Mouse (Mus musculus): Measurements from ENCODE around the gene Fbxo42.

Gene Fbxo42

DNA sequence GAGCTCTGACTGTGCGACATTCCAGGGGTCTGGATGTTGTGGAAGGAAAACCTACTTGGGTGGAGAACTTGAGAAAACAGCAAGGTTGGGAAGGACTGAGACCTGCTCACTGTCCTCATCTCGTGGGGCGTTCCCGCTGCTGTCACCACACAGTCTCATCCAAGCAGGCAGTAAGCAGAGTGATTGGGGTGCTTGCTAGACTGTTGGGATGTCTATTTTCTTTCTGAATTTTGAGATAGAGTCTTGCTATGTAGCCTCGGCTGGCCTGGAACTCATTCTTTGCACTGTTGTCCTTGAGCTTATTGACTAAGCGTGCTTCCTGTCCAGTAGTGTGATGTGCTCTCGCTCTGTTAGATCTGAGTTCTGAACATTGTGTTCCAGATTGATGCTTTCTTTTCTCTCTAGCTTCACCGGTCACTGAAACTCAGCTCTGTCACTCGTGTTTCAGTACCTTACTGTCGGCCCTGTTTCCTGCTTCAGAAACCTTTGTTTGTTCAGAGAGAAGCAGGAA is 28.7 kb downstream of the Fbxo42 start:
- no peak for DNase-seq (ENCODE audit: low spot score)

DNA sequence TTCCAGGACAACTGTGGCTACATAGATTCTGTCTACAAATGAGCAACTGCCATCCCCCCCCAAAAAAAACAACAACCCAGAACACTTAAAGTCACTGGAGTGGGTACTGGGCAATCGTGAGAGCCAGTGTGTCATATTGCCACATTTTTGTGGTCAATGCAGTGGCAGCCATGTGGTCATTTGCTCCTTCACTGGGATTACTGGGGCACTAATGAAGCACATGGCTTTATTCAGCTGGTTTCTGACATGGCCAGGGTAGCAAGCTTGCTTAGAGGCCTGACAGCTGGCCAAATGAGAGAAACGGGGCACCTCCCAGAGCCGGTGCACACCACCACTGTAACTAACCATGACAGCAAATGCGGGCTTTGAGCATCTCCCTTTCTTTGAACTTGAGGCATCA is 30.8 kb downstream of the Fbxo42 start:
- DNase-seq (ENCODE audit: low spot score), result no peak

DNA sequence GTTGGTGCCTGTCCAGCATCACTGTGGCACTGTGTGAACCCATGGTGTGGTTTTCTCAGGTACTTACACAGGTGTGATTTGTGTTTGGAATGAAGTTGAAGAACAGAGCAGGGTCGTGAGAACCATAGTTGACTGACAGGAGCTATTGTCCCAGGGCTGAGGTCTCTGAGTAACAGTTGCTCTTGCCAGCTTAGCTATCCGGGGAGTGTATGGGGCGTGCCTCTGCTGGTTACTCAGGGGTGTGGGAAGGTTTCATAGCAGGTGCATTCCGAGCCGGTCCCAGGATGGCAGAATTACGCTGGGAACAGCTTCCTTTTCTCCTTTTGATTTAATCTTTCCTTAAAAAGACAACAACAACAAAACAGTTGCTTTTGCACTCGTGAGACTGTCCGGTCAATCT is 33.1 kb downstream of the Fbxo42 start:
- DNase-seq (ENCODE audit: low spot score), result no peak

DNA sequence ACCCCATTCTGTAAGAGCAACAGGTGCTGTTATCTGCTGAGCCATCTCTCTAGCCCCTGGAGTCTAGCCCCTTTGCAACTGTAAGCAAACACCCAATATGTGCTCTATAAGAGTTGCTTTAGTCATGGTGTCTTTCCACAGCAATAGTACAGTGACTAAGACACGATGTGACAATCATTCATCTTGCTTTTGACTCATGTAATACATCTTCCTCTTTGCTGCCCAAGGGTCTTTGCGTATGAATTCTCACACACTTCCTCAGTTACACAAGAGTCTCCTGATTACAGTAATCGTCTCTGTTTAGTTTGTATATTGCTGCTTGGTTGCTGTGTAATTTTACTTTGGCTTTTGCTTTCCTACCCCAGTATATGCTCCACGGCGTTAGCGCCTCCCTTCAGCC is 34.3 kb downstream of the Fbxo42 start:
- no peak for DNase-seq (ENCODE audit: low spot score)

DNA sequence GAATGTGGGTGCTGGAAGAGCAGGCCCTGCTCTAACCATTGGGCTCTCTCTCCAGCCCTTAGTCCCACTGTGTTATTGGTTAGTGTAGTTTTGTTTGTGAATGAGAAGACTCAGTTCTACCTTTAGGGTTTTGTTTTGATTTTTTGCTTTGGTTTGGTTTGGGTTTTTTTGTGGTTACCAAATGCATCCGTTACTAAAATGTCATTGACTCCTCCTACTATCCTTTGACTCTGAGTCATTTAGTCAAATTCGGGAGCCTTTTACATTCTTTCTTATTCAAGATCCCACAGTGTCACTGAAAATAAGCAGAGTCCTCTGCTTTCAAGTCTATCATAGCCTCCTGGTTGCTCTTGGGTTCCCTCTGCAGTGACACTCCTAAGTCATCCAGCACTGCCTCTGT is 36.2 kb downstream of the Fbxo42 start:
- DNase-seq (ENCODE audit: low spot score), result no peak

DNA sequence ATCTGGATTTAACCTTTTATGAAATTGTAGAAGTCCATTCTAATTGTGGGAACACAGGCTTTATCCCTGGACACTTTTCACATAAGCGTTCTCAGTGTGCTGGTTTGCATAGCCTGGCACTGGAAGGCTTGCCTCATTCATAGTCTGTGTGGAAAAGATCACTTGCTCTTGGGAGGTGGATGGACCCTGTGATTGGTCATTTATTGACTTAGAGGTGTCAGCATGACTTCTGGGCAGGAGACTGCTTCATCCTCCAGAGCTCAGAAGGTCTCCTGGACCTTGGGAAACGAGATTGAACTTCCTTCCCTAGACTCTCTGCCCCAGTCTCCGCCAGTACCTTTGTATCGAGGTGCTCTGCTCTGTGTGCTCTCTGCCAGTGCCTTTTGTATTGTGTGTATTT is 36.7 kb downstream of the Fbxo42 start:
- no peak for DNase-seq (ENCODE audit: low spot score)

DNA sequence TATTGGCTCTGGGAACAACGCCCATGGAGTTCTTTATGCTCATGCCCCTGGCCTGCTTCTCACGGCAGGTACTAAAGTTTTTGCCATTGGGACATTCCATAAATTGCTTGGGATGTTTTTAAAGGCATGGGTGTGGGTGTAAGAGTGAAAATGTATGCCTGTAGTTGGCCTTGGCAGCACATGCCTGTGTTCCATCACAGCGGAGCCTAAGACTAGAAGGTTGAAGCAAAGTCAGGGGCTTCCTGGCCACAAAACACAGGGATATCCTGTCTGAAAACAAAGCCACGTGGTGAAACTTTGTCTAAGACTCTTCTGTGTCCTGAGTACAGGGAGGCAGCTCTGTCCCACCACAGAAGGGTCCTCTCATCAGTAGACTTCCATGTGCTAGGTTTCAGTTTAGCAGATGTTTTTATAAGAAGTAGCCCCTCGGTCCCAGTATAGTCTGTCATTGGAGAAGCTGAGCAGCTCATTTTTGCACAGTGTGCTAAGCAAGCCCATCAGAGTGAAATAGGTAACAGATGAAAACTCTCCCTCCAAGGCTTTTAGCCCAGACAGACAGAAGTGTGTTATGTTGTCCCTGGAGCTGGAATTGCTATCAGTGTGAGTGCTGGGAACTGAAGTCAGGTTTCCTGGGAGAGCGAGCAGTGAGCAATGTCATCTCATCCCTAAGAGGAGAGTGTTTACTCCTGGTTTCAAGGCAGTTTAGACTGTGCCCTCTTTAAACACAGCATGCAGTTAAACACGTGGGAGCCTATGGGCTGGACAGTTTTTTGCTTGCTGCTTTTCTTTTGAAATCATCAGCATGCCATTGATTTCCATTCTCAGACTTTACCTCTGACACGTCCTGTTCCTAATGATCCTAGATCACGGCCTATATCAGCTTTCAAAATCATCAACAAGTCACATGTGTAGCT is 39.5 kb downstream of the Fbxo42 start:
- no peak for DNase-seq (ENCODE audit: low spot score)

DNA sequence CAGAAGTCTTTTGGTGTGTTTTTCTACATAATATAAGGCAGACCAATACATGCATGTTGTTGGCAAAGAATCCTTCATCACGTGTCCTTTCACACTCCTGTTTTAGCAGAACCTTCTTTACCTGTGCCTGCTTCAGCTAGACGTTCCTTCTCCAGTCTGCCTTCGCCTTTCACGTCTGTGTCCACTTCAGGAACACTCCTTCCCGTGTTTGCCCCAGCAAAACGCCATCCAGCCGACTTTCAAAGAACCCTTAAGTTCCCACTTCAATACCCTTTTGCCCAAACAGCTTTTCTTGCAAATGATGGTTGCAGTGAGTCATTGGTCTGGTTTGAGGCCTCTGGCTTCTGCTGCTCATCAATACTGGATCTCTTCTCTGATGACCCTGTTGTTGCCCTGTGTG is 43.6 kb downstream of the Fbxo42 start:
- DNase-seq (ENCODE audit: low spot score), result no peak

DNA sequence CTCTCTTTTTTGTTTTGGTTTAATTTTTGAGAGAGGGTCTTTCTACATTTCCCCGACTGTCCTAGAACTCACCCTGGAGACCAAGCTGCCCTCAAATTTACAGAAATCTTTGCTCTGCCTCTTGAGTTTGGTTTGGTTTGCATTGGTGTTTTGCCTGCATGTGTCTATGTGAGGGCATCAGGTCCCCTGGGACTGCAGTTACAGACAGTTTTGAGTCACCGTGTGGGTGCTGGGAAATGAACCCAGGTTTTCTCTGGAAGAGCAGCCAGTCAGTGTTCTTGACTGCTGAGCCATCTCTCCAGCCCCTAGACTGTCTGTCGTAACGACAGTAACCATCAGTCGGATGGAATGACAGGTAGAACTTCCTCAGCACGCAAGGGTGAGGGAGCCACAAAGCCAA is 46.8 kb downstream of the Fbxo42 start:
- no peak for DNase-seq (ENCODE audit: low spot score)

DNA sequence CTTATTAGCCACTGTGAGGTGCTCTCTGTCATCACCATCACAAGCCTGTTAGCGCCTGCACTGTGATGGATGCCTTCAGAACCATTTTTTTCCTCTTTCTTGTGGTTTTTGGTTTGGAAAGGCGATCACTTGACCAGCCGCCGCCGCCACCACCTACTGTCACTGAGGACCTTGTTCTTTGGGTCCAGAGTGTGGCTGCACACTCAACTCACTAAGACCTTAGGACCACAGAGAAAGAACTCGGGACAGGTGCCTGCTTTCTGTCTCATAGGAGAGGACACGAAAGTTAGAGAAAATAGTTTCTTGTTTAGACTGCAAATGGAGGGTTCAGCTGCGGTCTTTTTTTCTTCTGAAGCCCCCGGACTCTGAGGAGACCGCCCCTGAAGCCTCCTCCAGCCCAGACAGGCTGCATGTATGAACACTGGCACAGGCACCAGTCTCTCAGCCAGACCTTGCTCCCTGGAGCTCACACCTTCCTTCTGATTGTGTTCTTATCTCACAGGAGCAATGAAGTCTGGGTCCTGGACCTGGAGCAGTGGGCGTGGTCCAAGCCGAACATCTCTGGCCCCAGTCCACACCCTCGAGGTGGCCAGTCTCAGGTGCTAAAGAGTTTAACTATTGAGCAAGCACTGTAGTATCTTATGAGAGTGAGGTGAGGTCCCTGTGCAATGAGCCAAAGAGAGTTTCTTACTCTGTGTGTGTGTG is 49.4 kb downstream of the Fbxo42 start:
- DNase-seq (ENCODE audit: low spot score), result no peak

DNA sequence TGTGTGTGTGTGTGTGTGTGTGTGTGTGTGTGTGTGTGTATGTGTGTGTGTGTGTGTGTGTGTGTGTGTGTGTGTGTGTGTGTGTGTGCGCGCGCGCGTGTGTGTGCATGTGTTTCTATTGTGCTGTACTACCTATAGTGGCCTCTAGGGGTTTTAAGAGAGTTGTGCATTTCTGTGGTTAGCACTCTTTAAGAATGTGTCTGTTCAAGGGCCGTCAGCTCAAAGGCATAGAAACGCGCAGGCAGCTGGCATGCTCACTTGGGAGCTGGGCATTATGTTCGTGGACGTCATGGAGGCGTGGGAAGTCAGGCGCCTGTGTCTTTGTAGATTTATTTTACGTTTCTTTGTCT is 49.9 kb downstream of the Fbxo42 start:
- DNase-seq (ENCODE audit: low spot score), result no peak

DNA sequence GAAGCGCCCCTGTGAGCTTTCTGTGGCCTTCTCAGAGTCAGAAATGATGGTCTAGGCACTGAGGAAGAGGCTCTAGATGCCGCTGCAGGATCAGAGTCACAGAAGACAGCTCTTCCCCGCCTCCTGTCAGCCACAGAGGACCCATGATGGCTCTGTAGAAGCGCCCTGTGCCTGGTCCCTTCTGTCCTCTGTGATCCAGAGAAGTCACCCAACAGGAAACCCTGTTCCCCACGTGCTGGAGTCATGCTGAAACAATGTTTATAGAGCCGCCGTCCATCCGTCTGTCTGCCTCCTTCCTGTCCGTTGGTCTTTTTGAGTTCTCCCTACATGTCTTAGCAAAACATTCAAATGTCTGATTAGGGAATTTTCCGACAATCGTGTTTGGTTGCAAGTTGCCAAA is 53.2 kb downstream of the Fbxo42 start:
- DNase-seq (ENCODE audit: low spot score), result no peak

DNA sequence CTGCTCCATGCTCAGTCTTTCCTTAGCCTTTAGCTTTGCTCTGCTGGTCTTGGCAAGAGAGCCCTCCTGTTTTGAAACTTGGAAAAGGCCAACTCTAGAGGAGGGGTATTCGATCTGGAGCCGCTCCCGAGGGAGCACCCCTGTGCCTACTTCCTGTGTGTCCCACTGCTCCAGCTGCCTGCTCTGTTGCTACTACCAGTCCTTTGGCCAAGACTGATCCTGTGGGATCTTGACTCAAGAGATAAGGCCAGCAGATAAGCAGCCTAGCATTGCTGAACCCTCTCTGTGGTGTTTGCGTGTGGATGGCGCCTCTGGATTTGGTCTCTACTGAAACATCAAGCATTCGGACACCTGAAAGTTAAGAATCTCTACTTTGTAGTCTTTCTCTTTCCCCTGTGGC is 54.5 kb downstream of the Fbxo42 start:
- no peak for DNase-seq (ENCODE audit: low spot score)

DNA sequence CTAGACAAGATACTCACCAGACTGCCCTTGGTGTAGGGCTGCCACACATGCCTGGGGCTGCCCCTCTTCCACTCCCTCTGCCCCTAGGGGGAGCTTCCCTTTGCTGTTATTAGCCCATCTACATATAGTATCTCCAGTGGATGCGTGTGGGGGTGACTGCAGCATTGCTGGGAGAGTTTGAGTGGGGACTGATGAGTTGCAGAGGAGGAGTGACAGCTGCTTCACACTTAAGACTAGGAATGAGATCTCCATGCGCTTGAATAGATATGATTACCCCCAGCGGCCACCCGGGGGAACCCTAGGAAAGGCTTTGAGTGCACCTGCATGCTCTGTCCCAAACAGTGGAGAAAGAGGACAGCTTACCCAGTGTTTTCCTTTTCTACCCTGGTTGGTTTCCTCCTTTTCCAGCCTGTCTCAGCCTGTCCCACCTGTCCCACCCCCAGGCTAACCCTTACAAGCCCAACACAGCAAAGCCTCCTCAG is 56.9 kb downstream of the Fbxo42 start:
- no peak for DNase-seq (ENCODE audit: low spot score)

DNA sequence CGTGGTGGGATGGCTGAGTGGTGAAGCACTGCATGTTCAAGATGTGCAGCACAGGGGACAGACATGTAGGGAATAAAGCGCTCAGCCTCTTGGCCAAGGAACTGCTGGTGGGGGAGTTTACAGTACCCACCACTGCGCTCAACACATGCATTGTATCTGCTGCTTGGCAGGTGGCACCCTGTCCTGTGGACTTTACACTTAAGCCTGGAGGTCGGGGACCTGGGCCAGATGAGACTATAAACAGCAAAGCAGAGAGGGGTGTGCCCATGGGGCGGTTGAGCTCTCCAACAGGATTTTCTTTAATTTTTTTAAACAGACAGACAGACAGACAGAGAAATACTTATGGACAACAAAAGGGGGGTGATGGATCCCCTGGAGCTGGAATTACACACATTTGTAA is 59.4 kb downstream of the Fbxo42 start:
- no peak for DNase-seq (ENCODE audit: low spot score)

DNA sequence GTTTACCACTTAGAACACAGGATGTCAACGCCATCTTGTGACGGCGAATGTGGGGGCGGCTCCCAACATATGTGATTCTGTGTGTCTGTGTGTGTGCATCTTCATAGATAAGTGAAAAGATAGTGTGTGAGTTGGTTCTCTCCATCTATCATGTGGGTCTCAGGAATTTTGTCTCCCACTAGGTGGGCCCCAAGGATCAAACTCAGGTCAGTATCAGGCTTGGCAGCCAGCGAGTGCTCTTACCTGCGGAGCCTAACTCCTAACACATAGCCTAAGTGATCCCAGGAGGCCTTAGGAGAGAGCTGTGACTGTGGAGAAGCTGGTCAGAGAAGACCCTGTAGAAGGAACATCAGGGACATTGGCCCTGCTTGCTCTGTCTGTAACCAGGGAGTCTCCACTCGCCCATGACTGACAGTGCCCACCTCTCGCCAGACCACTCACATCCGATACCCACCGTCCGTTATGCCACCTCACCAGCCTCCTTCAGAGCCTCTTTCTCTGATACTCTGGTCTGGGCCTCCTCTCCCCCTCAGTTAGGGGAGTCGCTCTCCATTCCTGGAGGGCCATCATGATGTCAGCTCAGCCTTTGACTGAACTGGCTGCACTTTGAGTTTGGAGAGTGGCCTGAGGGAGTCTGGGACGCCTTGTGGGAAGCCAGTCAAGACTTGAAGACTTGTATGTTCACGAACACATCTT is 63.0 kb downstream of the Fbxo42 start:
- no peak for DNase-seq (ENCODE audit: low spot score)

DNA sequence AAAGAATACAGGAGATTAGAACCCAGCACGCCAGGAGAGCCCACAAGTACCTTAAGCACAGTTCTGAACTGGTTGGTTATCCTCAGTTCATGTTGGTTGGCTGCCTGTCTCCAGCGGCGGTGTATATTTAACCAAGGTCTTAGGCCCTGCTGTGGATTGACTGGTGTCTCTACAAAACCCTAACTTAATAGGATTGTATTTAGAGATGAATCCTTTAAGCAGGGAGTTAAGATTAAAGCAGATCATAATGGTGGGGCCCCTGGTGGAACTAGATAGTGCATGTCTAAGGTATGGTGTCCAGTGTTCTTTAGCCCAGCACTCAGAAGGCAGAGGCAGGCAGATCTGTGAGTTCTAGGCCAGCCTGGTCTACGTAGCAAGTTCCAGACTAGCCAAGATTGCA is 63.9 kb downstream of the Fbxo42 start:
- DNase-seq (ENCODE audit: low spot score), result no peak

DNA sequence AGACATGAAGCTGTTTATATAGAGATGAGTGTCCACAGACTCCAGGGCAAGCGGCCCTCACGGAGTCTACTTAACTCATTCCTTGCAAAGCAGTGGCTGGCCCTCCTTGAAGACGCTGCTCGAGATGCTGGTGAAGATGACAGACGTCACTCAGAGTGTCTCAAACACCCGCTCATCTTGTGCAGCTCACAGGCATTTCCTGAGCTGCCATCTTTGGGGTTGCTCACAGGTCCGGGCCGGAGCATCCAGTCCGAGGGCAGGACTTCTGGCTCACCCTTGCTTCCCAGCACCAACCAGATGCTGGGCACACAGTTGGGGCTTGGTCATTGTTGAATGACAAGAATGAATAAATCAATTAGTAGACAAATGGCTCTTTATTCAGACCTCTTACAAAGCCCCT is 65.2 kb downstream of the Fbxo42 start:
- DNase-seq (ENCODE audit: low spot score), result no peak

DNA sequence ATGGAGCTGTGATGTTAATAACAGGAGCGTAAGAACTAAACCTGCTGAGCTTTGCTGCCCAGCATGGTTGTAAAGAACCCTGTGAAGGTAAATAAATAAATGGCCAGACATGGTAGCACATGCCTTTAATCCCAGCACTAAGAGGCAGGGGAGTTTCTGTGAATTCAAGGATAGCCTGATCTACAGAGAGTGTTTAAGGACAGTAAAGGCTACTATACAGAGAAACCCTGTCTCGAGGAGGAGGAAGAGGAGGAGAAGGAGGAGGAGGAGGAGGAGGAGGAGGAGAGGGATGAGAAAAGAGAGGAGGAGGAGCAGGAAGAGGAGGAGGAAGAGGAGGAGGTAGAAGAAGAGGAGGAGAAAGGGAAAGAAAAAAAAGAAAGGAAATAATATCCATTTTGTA is 65.6 kb downstream of the Fbxo42 start:
- no peak for DNase-seq (ENCODE audit: low spot score)

DNA sequence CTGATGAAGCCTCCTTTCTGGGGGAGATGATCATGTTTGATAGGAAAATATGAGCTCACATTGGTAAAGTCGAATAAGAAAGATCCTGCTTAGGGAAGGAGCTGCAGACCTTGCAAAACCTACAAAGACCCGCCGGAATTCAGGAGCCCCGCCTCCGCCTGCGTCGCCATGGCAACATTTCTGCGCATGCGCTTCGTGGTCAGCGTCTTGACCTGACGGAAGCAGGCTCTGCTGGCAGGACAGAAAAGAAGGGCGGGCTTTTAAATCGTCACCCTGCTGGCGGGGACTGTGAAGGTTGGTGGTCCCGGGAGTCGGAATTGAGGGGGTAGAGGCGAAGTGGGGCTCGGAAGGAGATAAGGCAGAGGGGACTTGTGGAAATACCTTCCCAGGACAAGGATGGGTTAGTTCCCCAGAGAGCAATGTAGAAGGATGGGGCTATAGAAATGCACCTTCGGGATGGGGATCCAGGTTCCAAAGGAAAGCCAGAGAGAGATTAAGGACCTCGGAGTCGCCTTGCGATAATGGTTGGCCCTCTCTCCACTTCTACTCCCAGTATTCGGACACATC is 66.1 kb downstream of the Fbxo42 start, which contains the start of gene Rsg1:
TSS of gene Rsg1 (plus strand) at position 187 of the 567 bp plus-strand sequence.
- DNase-seq (ENCODE audit: low spot score), result peak; percentile 94

DNA sequence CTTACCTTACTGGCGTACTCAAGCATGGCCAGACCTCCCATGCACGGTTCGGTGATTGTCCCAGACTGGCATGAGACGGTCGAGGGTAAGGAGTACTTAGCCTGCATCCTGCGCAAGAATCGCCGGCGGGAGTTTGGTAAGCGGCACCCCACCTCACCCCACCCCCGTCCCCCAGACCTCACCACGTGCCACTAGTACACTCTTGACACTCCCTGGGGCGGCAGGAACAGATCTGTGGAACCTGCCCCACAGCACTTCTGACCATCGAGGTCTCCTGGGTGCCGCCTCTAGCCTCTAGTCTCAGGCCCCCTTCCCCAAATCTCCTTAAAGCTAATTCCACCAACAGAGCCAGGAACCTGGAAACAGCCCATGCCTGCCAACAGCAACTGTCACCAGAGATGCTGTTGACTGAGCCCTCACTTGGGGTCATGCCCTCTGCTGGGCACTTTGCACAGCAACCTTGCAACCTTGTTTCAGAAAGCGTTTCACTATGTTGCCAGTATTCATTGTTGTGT is 66.7 kb downstream of the Fbxo42 start:
- no peak for DNase-seq (ENCODE audit: low spot score)

DNA sequence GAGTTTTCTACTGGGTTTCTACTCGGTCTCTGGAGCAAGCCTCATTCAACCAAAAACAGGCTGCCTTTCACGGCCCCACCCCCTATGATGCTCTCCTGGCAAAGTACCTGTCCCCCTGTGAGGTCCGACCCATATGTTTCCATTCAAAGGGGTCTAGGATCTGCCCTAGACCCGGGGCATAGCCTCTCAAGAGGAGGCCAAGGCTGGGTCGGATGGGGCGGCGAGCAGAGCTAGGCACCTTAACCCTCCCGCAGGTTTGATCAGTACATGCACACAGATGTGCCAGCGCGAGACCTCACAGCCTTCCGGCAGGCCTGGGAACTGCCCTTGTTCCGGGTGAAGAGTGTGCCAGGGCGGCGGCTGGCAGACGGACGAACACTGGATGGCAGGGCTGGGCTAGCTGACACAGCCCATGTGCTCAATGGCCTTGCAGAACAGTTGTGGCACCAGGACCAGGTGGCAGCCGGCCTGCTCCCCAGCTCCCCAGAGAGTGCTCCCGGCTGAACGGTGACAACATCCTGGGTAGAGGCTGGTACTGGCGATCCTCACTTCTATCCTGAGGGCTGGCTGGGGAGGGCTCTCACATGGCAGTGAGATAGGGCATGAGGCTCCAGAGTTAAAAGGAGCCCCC is 72.0 kb downstream of the Fbxo42 start:
- DNase-seq (ENCODE audit: low spot score), result no peak
